Mouse (Mus musculus): ENCODE measurements around the gene Nfia.

- TF ChIP-seq CTCF (conservative IDR thresholded peaks at IDR 0.05; ENCODE audit: low read length): no peak
- no peak for TF ChIP-seq NANOG (IDR thresholded peaks at IDR 0.05; ENCODE audit: borderline replicate concordance, low read length)
Observed at GRCm38 (mm10) chr4:97986056-97986734, 213.7 kb downstream of the Nfia start.
